8 mouse cellular contexts compared by ENCODE assay signal in the genomic region with DNA sequence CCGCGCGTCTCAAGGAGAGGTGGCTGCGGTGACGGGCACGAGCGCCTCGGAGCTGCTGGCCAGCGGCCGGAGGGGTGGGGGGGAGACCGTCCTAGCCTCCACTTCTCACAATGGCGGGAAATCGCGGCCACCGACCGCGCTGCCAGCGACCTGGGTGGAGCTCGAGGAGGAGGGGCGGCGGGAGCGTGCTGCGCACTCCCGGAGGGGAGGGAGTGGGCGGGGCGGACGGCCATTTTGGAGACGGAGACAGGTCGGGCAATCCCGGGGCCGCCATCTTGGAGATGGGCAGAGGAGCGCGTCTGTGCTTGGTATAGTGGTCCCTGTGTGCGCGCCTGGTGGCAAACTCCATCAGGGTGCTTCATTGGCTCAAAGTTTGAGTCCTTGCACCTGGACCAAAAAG. TPM values are rescaled to one million over a fixed set of nuclear protein-coding genes. Genes with fewer than 3 reads are reported as not detected.
A peak's percentile ranks its signal among the peaks of the same experiment; 100 is the strongest.
DNase-seq lines count a peak whose midpoint lies in the region; ATAC-seq and TF ChIP-seq lines count a peak whose summit lies in the region.

A gene (minus strand): TSS at position 162 of the 400 bp plus-strand sequence.

- peak; percentile 48; the same call in 1 of the 2 replicates for TF ChIP-seq EP300 in heart, adult 2 months (IDR thresholded peaks at IDR 0.05; ENCODE audit: insufficient read depth, low read depth, low read length)

- H3K27me3 ChIP-seq in embryonic facial prominence, embryonic 13.5 days: peaks cover 5% of the 10 kb centered on the region
- H3K27me3 ChIP-seq in heart, adult 2 months (ENCODE audit: control insufficient read depth, insufficient read depth, low read length): no peaks in the 10 kb centered on the region
- 0 out of 2 replicates have a peak, but pooled peaks cover 8% of the 10 kb centered on the region for H3K27me3 ChIP-seq in limb, embryonic 13.5 days
- H3K27me3 ChIP-seq in midbrain, embryonic 16.5 days (ENCODE audit: control insufficient read depth, insufficient read depth, low read depth, low read length): no peaks in the 10 kb centered on the region; the same call in 1 of the 2 replicates

- peaks cover 22% of the 10 kb centered on the region for H3K4me1 ChIP-seq in embryonic facial prominence, embryonic 13.5 days
- peaks cover 13% of the 10 kb centered on the region for H3K4me1 ChIP-seq in heart, adult 2 months (ENCODE audit: control insufficient read depth, insufficient read depth, low read length)
- H3K4me1 ChIP-seq in limb, embryonic 13.5 days: peaks cover 19% of the 10 kb centered on the region
- peaks cover 25% of the 10 kb centered on the region for H3K4me1 ChIP-seq in midbrain, embryonic 16.5 days (ENCODE audit: control insufficient read depth, insufficient read depth, low read length)

- under 1% methylated on average over 35 of the region's 35 CpGs for WGBS in embryonic facial prominence, embryonic 13.5 days
- WGBS in heart, adult 2 months: 0% methylated on average over 30 of the region's 35 CpGs
- WGBS in limb, embryonic 13.5 days: under 1% methylated on average over 35 of the region's 35 CpGs
- WGBS in midbrain, embryonic 16.5 days: 1% methylated on average over 28 of the region's 35 CpGs

- intact Hi-C loops in heart, adult 2 months (cut with DNase I): no loop called here

- no peak; the same call in 1 of the 2 replicates for TF ChIP-seq CTCF in heart, adult 2 months (IDR thresholded peaks at IDR 0.05)

- TF ChIP-seq POLR2A in heart, adult 2 months (IDR thresholded peaks at IDR 0.05; ENCODE audit: insufficient read depth, low read depth, low read length): peak; percentile 74

- H3K4me2 ChIP-seq in embryonic facial prominence, embryonic 13.5 days: peak within 1 kb of the TSS; percentile 88
- peak within 1 kb of the TSS; percentile 88 for H3K4me2 ChIP-seq in limb, embryonic 13.5 days (replicated peaks)
- peak within 1 kb of the TSS; percentile 85 for H3K4me2 ChIP-seq in midbrain, embryonic 16.5 days (ENCODE audit: low read length)

- DNase-seq in 3134 (ENCODE audit: extremely low read depth, insufficient read length, low spot score): peak; percentile 92
- DNase-seq in adrenal gland, postnatal 36 days: peak; percentile 99 to 100
- DNase-seq in heart, adult 2 months: peak; percentile 97 to 98
- peak; percentile 95 to 97 for DNase-seq in kidney, adult 8-10 months
- DNase-seq in spleen, postnatal 10 days (ENCODE audit: low spot score in 2 of 2): peak; percentile 91 to 99

- peak within 1 kb of the TSS; percentile 83 for H3K27ac ChIP-seq in embryonic facial prominence, embryonic 13.5 days
- H3K27ac ChIP-seq in heart, adult 2 months: peak within 1 kb of the TSS; percentile 84
- peak within 1 kb of the TSS; percentile 89 for H3K27ac ChIP-seq in limb, embryonic 13.5 days
- peak within 1 kb of the TSS; percentile 92 for H3K27ac ChIP-seq in midbrain, embryonic 16.5 days (ENCODE audit: low read length)

- peaks cover 7% of the 10 kb centered on the region for H3K79me2 ChIP-seq in heart, adult 2 months (replicated peaks; ENCODE audit: control insufficient read depth, insufficient read depth, low read length)

- peak; percentile 82 for ATAC-seq in embryonic facial prominence, embryonic 13.5 days (ENCODE audit: insufficient number of reproducible peaks, insufficient read depth, low FRiP score, low TSS enrichment, low read depth)
- peak; percentile 84 for ATAC-seq in limb, embryonic 13.5 days (ENCODE audit: low FRiP score, low read depth)
- ATAC-seq in midbrain, embryonic 16.5 days: peak; percentile 86

- H3K36me3 ChIP-seq in embryonic facial prominence, embryonic 13.5 days: no peaks in the 10 kb centered on the region
- H3K36me3 ChIP-seq in heart, adult 2 months (ENCODE audit: control insufficient read depth, insufficient read depth, low read length): peaks cover 11% of the 10 kb centered on the region
- H3K36me3 ChIP-seq in limb, embryonic 13.5 days: no peaks in the 10 kb centered on the region
- no peaks in the 10 kb centered on the region for H3K36me3 ChIP-seq in midbrain, embryonic 16.5 days (ENCODE audit: control insufficient read depth, insufficient read depth, low read length)

- peak within 1 kb of the TSS; percentile 100 for H3K4me3 ChIP-seq in embryonic facial prominence, embryonic 13.5 days
- peak within 1 kb of the TSS; percentile 93 for H3K4me3 ChIP-seq in heart, adult 2 months
- H3K4me3 ChIP-seq in limb, embryonic 13.5 days: peak within 1 kb of the TSS; percentile 99
- peak within 1 kb of the TSS; percentile 96 for H3K4me3 ChIP-seq in midbrain, embryonic 16.5 days (ENCODE audit: low read depth, low read length)

- H3K9ac ChIP-seq in embryonic facial prominence, embryonic 13.5 days: peak within 1 kb of the TSS; percentile 98
- peak within 1 kb of the TSS; percentile 92 for H3K9ac ChIP-seq in heart, adult 2 months (ENCODE audit: low read depth, low read length)
- H3K9ac ChIP-seq in limb, embryonic 13.5 days: peak within 1 kb of the TSS; percentile 99
- peak within 1 kb of the TSS; percentile 98 for H3K9ac ChIP-seq in midbrain, embryonic 16.5 days (ENCODE audit: low read depth, low read length)

- no peaks in the 10 kb centered on the region for H3K9me3 ChIP-seq in embryonic facial prominence, embryonic 13.5 days
- no peaks in the 10 kb centered on the region for H3K9me3 ChIP-seq in limb, embryonic 13.5 days
- no peaks in the 10 kb centered on the region for H3K9me3 ChIP-seq in midbrain, embryonic 16.5 days (replicated peaks; ENCODE audit: control insufficient read depth, low read length, poor library complexity, severe bottlenecking)

RNA-seq across cellular contexts. Expression of the gene that starts here (rescaled TPM):
- 10 to 100 TPM; 33.9 to 37.2 TPM for total RNA-seq in adrenal gland, postnatal 36 days (2021)
- polyA plus RNA-seq in embryonic facial prominence, embryonic 13.5 days (2015; fragmentation: Nextera tagmentation; extraction: Ambion mirVana): 68.8 and 70.8 TPM in 2 replicates
- 10 to 100 TPM; 23.7 to 25.2 TPM for total RNA-seq in heart, adult 2 months (2021)
- 14.0 and 25.0 TPM in 2 replicates for polyA plus RNA-seq in heart, adult 2 months (2012; rRNA removed)
- polyA plus RNA-seq in limb, embryonic 13.5 days (2015; fragmentation: Nextera tagmentation; extraction: Ambion mirVana): 67.4 and 69.4 TPM in 2 replicates
- 43.9 and 50.4 TPM in 2 replicates for polyA plus RNA-seq in midbrain, embryonic 16.5 days (2015; fragmentation: Nextera tagmentation; extraction: Ambion mirVana)

Comparison
In these comparisons a context has a peak if more than half of its experiments do, and no peak if none do; other contexts are left out.
1. Peak in every context shown above with its lines: DNase-seq, ATAC-seq, H3K4me3 ChIP-seq and H3K27ac ChIP-seq.